Mouse (Mus musculus) lung, embryonic 14.5 days (tissue): Measurements from ENCODE around the gene Slc25a41. TPM values are rescaled to one million over a fixed set of nuclear protein-coding genes. Genes with fewer than 3 reads are reported as not detected.

ENCODE experiments used
- ATAC-seq: fragments of 200-750 bp; cut with Nextera tagmentation; 2 replicates; pipeline ENCODE4 v1.8.0; 2017; ENCODE audit warnings: mild to moderate bottlenecking, moderate TSS enrichment, moderate library complexity; ENCODE audit not compliant: insufficient read depth
- DNase-seq: peaks from one replicate; pipeline ENCODE4 v3.0.0-alpha.2; 2015
- H3K27ac ChIP-seq: fragments of 300-500 bp; sonication (generic); 2 replicates; pipeline ENCODE4 v1.5.1; 2014; ENCODE audit warnings: low read depth, mild to moderate bottlenecking, moderate library complexity
- H3K27me3 ChIP-seq: fragments of 300-500 bp; sonication (generic); 2 replicates; pipeline ENCODE4 v1.6.1; 2014; ENCODE audit warnings: low read length, control low read depth; ENCODE audit not compliant: insufficient read depth
- H3K36me3 ChIP-seq: fragments of 300-500 bp; sonication (generic); 2 replicates; pipeline ENCODE4 v1.6.1; 2014; ENCODE audit warnings: control low read depth; ENCODE audit not compliant: insufficient read depth
- H3K4me1 ChIP-seq: fragments of 300-500 bp; sonication (generic); 2 replicates; pipeline ENCODE4 v1.6.1; 2014; ENCODE audit warnings: antibody characterized with exemption, control low read depth; ENCODE audit not compliant: insufficient read depth
- H3K4me2 ChIP-seq: fragments of 300-500 bp; sonication (generic); 2 replicates; pipeline ENCODE4 v1.6.1; 2014; ENCODE audit warnings: mild to moderate bottlenecking
- H3K4me3 ChIP-seq: fragments of 300-500 bp; sonication (generic); 2 replicates; pipeline ENCODE4 v1.5.1; 2014; ENCODE audit warnings: low read depth, low read length
- H3K9ac ChIP-seq: fragments of 300-500 bp; sonication (generic); 2 replicates; pipeline ENCODE4 v1.6.1; 2014
- H3K9me3 ChIP-seq: fragments of 300-500 bp; sonication (generic); 2 replicates; pipeline ENCODE4 v1.6.1; 2016; ENCODE audit warnings: low read depth, low read length, control low read depth
- CTCF ChIP-seq: IDR thresholded peaks from 2 replicates; pipeline ENCODE4 v1.5.1; 2016; ENCODE audit warnings: antibody characterized with exemption, low read depth
- WGBS: fragments of 180-500 bp; shearing (Covaris S2); extraction: QIAGEN DNeasy Blood & Tissue Kit; methylation state at CpG from one replicate; pipeline ENCODE4 v1.1.7; 2014; 5-methylcytosine and 5-hydroxymethylcytosine counted together
- polyA plus RNA-seq: library from polyadenylated mRNA; unstranded; fragments of >200 nt; fragmentation: Nextera tagmentation; extraction: Ambion mirVana; gene quantifications from 2 replicates; pipeline ENCODE4 v1.2.1, GENCODE M21; 2014

Slc25a41 gene
- polyA plus RNA-seq, 1 experiment from 2014 or later, result 0.16 TPM

DNA sequence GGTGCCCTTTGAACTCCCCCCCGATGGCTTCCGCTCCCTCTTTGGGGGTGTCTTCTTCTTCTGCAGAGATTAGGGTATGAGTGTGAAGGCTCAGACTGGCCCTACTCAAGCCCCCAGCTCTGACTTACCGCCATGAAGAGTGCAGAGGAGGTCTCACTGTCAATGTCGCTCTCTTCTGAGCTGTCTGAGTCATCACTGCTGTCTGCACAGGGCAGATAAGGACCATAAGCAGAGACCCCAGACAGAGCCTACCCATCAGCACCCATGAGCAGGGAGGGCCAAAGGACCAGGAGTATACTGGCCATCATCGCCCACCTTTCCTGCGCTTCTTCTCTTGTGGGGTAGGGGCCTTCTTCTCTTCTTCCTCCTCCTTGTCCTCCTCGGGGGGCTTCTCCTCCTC is 37.5 kb downstream of the Slc25a41 start:
- Histone ChIP-seq H3K4me2 (no peak overlapping the region), H3K4me1 (no peaks in the 10 kb centered on the region), H3K9me3 (no peaks in the 10 kb centered on the region), H3K27ac (no peak overlapping the region), H3K4me3 (no peak overlapping the region), H3K9ac (no peak overlapping the region), H3K27me3 (no peaks in the 10 kb centered on the region), H3K36me3 (peaks cover 88% of the 10 kb centered on the region)
- 87% methylated on average over 7 of the region's 7 CpGs for WGBS
- no peak for TF ChIP-seq CTCF
- ATAC-seq (no peak), DNase-seq (no peak)

DNA sequence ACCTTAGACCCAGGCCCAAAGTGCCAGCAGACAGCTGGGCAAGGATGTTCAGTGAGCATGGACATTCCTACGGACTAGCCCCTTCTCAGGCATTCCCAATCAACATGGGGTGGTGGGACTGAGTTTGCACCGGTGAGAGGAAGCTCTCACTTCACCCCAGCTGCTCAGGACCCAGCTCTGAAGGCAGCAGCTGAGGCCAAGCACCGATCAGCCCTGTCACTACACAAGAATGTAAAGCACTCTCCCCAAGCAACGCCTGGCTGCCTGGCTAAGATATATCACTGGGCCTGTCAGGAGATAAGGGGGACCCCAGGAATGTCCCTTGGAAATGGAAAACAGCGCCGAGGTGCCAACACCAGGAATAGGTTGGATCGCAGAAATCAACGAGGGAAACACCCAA is 40.2 kb downstream of the Slc25a41 start:
- TF ChIP-seq CTCF, result no peak
- H3K9ac ChIP-seq, result no peak overlapping the region
- H3K27ac ChIP-seq, result no peak overlapping the region
- peaks cover 67% of the 10 kb centered on the region for H3K36me3 ChIP-seq
- ATAC-seq (no peak), DNase-seq (no peak)
- WGBS, result 43% methylated on average over 8 of the region's 8 CpGs
- peaks cover 4% of the 10 kb centered on the region; the same call in 1 of the 2 replicates for H3K4me1 ChIP-seq
- H3K27me3 ChIP-seq, result no peaks in the 10 kb centered on the region
- no peak overlapping the region for H3K4me3 ChIP-seq
- no peak overlapping the region for H3K4me2 ChIP-seq
- H3K9me3 ChIP-seq, result no peaks in the 10 kb centered on the region

DNA sequence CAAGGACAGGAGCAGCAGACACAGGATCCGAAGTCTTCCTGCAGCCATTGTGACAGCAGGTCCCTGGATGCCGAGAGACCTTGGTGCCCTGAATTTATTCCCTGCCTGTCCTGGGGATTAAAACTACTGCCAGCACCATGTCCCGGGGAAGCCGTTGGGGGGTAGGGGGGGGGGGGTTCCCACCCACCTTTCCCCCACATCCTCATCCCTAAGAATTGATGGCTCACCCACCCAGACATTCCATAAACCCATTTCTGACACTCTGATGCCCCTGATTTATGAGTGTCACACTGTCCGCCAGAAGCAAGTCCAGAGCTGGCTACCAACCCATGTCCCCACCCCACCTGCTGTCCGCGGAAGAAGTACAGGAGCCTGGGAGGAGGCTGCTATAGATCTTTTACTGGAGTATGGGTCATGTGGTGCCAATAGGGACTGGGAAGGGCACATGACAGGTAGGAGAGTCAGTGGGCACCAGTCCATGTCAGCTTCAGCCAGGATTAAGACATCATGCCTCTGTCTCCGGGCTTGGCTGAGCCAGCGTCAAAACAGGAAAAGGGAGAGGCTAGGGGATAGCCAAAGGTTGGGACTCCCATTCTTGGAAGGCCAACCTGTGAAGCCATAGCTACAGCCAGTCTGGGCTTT is 41.4 kb downstream of the Slc25a41 start, which contains the start of gene Pspn:
Gene Pspn, minus strand, starts transcription at position 51 of the 642 bp plus-strand sequence.
- no peak for TF ChIP-seq CTCF

DNA sequence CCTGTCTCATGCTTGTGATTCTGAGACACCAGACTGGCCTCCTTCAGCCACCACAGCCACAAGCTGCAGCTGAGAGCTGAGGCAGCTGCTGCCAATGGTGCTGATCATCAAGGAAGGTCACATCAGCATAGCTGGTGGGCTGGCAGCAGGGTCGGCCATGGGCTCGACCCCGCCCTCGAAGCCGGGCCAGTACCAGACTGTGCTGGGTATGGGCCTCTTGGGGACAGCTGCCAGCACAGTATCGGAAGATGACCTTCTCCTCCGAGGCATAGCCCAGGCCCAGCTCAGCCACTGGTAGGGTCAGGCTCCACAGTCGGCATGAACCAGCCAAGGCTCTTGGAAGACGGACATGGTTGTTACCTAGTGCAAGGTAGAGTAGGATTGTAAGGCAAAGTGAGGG is 42.0 kb downstream of the Slc25a41 start:
- no peak for ATAC-seq

More for the DNA sequence above, 41.4 kb downstream of the Slc25a41 start, which contains the start of gene Pspn:
- Histone ChIP-seq H3K36me3 (peaks cover 67% of the 10 kb centered on the region), H3K4me1 (peaks cover 4% of the 10 kb centered on the region; the same call in 1 of the 2 replicates), H3K4me3 (no peak within 1 kb of the TSS), H3K27ac (no peak within 1 kb of the TSS), H3K27me3 (no peaks in the 10 kb centered on the region), H3K4me2 (no peak within 1 kb of the TSS), H3K9me3 (no peaks in the 10 kb centered on the region), H3K9ac (no peak within 1 kb of the TSS)
- DNase-seq (no peak), ATAC-seq (no peak)
- 78% methylated on average over 9 of the region's 9 CpGs for WGBS

DNA sequence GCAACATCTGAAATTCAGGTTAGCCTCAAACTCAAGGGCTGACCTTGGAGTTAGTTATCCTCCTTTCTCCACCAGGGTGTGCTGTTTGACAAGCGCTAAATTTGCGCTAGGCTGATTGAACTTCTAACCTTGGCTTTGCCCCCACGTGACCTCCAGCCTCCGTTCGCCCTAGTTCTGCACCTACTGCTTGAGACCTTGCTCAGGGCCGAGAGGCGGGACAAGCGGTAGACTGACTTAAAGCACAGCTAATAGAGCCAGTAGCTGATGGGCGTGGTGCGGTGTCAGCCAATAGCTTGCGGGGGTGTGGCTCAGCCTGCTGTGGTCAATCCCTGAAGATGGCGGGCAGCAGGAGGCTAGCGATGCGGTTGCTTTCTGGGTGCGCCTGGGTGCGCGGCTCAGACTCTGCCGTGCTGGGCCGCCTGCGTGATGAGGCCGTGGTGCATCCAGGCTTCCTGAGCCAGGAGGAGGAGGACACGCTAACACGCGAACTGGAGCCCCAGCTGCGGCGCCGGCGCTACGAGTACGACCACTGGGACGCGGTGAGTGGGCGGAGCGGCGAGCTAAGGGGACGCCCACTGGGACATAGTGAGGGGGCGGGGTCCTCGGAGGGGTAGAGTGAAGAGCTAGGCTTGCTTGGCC is 44.3 kb downstream of the Slc25a41 start, which contains the start of gene Alkbh7:
Gene Alkbh7, plus strand, starts transcription at position 311 of the 639 bp plus-strand sequence.
- Histone ChIP-seq H3K9me3 (no peaks in the 10 kb centered on the region), H3K9ac (peak within 1 kb of the TSS; percentile 60), H3K27me3 (no peaks in the 10 kb centered on the region), H3K27ac (0 out of 2 replicates have a peak within 1 kb of the TSS, but pooled peaks have one; percentile 6), H3K4me1 (peaks cover 4% of the 10 kb centered on the region; the same call in 1 of the 2 replicates), H3K4me2 (peak within 1 kb of the TSS; percentile 69), H3K36me3 (peaks cover 69% of the 10 kb centered on the region), H3K4me3 (peak within 1 kb of the TSS; percentile 71)
- ATAC-seq (peak; percentile 99), DNase-seq (peak; percentile 97)
- WGBS, result 0% methylated on average over 38 of the region's 38 CpGs
- TF ChIP-seq CTCF, result peak; percentile 76

More for the DNA sequence above, 42.0 kb downstream of the Slc25a41 start:
- Histone ChIP-seq H3K9ac (no peak overlapping the region), H3K4me2 (no peak overlapping the region), H3K27ac (no peak overlapping the region), H3K4me3 (no peak overlapping the region), H3K9me3 (no peaks in the 10 kb centered on the region), H3K36me3 (peaks cover 68% of the 10 kb centered on the region), H3K27me3 (no peaks in the 10 kb centered on the region), H3K4me1 (peaks cover 4% of the 10 kb centered on the region; the same call in 1 of the 2 replicates)
- TF ChIP-seq CTCF, result no peak
- no peak for DNase-seq
- WGBS, result 89% methylated on average over 9 of the region's 9 CpGs

DNA sequence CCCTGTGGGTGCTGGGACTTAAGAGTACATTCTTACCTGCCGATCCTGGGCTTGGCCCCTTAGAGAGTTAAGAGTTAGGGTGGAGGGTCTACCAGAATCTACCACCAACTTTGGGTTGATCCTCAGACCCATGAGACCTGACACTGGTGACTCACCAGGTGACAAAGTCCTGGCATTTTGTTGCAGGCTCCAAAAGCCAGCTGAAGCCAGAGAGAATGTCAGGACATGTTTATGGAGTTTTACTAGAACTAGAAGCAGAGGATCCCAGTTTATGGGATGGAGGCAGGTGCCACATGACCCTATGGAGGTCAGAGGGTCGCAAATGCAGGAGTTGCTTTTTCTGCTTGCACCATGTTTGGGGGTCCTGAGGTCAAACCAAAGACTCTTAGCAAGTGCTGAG is 44.9 kb downstream of the Slc25a41 start:
- Histone ChIP-seq H3K36me3 (peaks cover 71% of the 10 kb centered on the region), H3K4me2 (no peak overlapping the region; the same call in 1 of the 2 replicates), H3K4me1 (peaks cover 4% of the 10 kb centered on the region; the same call in 1 of the 2 replicates), H3K27ac (no peak overlapping the region), H3K9ac (no peak overlapping the region), H3K9me3 (no peaks in the 10 kb centered on the region), H3K4me3 (no peak overlapping the region), H3K27me3 (no peaks in the 10 kb centered on the region)
- 62% methylated on average over 2 of the region's 2 CpGs for WGBS
- ATAC-seq (no peak), DNase-seq (no peak)
- TF ChIP-seq CTCF, result no peak

DNA sequence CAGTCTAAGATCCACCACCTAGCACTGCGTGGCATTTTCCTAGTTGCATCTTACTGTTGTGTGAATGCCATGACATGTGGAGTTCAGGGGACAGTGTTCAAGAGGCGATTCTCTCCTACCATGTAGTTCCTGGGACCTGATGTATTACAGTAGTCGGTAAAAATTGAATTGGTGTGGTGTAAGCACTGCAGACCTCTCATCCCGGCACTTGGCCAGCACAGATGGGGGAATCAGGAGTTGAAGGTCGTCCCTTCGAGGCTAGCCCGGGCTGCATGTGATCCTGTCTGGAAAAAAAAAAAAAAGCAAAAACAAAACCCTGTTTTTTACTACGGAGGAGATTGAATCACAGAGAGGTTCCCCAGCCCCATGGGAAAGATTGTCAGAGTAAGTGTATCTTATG is 46.4 kb downstream of the Slc25a41 start:
- TF ChIP-seq CTCF, result no peak
- H3K4me1 ChIP-seq, result peaks cover 9% of the 10 kb centered on the region
- no peak overlapping the region for H3K27ac ChIP-seq
- ATAC-seq, result no peak
- no peak for DNase-seq
- 85% methylated on average over 8 of the region's 8 CpGs for WGBS
- H3K27me3 ChIP-seq, result no peaks in the 10 kb centered on the region
- no peak overlapping the region for H3K9ac ChIP-seq
- no peaks in the 10 kb centered on the region for H3K9me3 ChIP-seq
- H3K4me3 ChIP-seq, result no peak overlapping the region
- no peak overlapping the region for H3K4me2 ChIP-seq
- peaks cover 64% of the 10 kb centered on the region for H3K36me3 ChIP-seq
